Mouse (Mus musculus) bone marrow macrophage, adult 2 months (primary cell): ENCODE measurements around the gene Gm20388.

ENCODE experiments used
- CTCF ChIP-seq: IDR thresholded peaks from 2 replicates; pipeline ENCODE4 v1.5.1; 2012; ENCODE audit warnings: low read depth, mild to moderate bottlenecking, low read length, moderate library complexity
- POLR2A ChIP-seq: IDR thresholded peaks from 2 replicates; pipeline ENCODE4 v1.6.1; 2012; ENCODE audit warnings: mild to moderate bottlenecking, low read depth, low read length, borderline replicate concordance

- TF ChIP-seq CTCF = no peak
- no peak for TF ChIP-seq POLR2A
Measured at GRCm38 (mm10) chr8:121650389-121651307, 1740.0 kb downstream of the Gm20388 start.
